Mouse (Mus musculus) liver, postnatal 0 days (tissue): ENCODE measurements at regions not wholly inside any gene's neighbourhood (a gene's known extent, or its start where the extent isn't known, plus 50 kb on each side); places are given as distances from the start of the nearest gene placed in this dataset.

Source experiments
- CTCF ChIP-seq: sonication (generic); IDR thresholded peaks from 2 replicates; pipeline ENCODE4 v1.5.1; 2016; ENCODE audit warnings: antibody characterized with exemption, low read depth
- EP300 ChIP-seq: IDR thresholded peaks from 2 replicates; pipeline ENCODE4 v1.6.1; 2016; ENCODE audit warnings: antibody characterized with exemption, low read depth, mild to moderate bottlenecking

- no peak for TF ChIP-seq CTCF
- no peak for TF ChIP-seq EP300
Measured at GRCm38 (mm10) chr4:4205158-4205557, 127.8 kb upstream of the Sdr16c6 start.
